Mouse (Mus musculus) B cell, adult (primary cell): ENCODE measurements around the gene Epb41l4b. TPM values are rescaled to one million over a fixed set of nuclear protein-coding genes. Genes with fewer than 3 reads are reported as not detected.

ENCODE experiments used
- total RNA-seq: library from RNA; stranded (reverse); gene quantifications from 4 replicates; pipeline ENCODE4 v1.2.4, GENCODE M21; 2023; ENCODE audit not compliant: inconsistent age

Gene Epb41l4b
- total RNA-seq, result 0.51 to 0.77 TPM (median 0.65 TPM) in 4 replicates

GRCm38 (mm10) chr4:57143026-57143937, at the start of gene Epb41l4b:
Gene Epb41l4b, minus strand, starts transcription at chr4:57143437.

GRCm38 (mm10) chr4:56990215-56990584, 153.0 kb downstream of the Epb41l4b start, which contains the start of gene Frrs1l:
Gene Frrs1l, minus strand, starts transcription at chr4:56990391.

GRCm38 (mm10) chr4:56946641-56947640, 196.3 kb downstream of the Epb41l4b start, which contains the start of gene Tmem245:
Gene Tmem245, minus strand, starts transcription at chr4:56947437.

Other genes with a start within 250 kb of the Epb41l4b start
- gene Tmem245, start 196.0 kb downstream of the Epb41l4b start, total RNA-seq, result 28.9 to 35.3 TPM (median 30.6 TPM) in 4 replicates
- not detected in 4 replicates for gene Frrs1l, start 153.0 kb downstream of the Epb41l4b start, total RNA-seq
- not detected in 4 replicates for gene Ptpn3, start 158.4 kb upstream of the Epb41l4b start, total RNA-seq